Mouse (Mus musculus) thymus, adult 18-20 months (tissue): ENCODE results near the gene Sike1.

ENCODE experiments used
- DNase-seq, 2 experiments: peaks; one replicate each; pipeline ENCODE4 v3.0.0; 2022; ENCODE audit warnings: mixed read lengths in 2 of 2

Sike1 gene

DNA sequence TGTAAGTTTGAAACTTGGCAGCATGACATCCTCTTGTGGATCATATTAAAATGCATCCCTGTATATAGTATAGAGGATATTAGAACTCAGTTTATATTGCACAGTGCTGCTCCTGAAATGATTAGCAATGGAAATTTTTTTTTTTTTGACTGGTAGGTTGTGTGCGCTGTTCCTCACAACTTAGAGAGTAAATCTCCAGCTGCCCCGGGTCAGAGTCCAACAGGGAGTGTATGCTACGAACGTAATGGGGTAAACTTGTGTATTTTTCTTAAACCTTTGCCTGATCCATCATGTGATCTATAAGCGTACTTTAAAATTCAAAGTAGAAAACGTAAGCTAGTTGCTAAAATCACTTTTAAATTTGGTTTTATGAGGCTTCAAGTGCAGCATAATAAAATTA is 44.8 kb downstream of the Sike1 start:
- no peak for DNase-seq

DNA sequence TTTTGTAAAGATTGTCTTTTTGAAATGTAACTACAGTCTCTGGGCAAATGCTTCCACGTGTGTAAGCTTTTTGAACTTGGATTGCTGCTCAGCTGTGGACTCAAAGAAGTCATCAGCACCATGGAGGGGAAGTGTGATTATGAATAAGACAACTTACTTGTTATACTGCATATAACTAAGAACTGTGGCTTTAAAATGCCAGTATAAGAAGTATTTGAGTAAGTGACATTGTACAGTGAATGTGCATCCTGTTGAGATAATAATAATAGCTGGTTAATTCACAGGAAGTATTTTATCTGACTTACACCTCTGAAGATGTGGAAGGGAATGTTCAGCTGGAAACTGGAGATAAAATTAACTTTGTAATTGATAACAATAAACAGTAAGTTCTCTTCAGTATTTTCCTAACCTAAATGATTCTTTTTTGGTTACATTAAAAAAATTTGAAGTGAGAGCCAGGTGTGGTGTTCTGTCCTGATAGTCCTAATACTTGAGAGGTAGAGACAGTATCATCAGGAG is 45.4 kb downstream of the Sike1 start:
- DNase-seq: no peak

- no peak for DNase-seq
Measured at GRCm38 (mm10) chr3:103056016-103056595, 60.6 kb downstream of the Sike1 start.

DNA sequence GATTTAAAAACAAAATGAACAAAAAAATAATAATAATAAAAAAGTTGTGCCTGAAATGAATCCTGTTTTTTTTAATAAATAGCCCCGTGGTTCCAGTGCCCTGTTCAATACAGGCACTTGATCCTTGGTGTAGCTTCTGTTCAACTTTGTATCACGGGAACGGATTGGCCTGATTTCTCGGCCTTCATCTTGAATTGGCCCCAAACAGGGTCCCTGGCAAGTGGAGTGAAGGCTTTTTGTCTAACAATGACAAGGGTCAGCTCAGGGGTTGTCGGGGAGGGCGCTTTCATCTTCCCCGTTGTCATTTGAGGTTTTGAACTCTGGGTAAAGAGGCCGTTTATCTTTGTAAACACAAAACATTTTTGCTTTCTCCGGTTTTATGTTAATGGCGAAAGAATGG is 62.2 kb downstream of the Sike1 start:
- DNase-seq: no peak
